Mouse (Mus musculus) lung, embryonic 14.5 days (tissue): ENCODE data around the gene Tma7. TPM values are rescaled to one million over a fixed set of nuclear protein-coding genes. Genes with fewer than 3 reads are reported as not detected.

Experiments
- ATAC-seq: fragments of 200-750 bp; cut with Nextera tagmentation; 2 replicates; pipeline ENCODE4 v1.8.0; 2017; ENCODE audit warnings: mild to moderate bottlenecking, moderate TSS enrichment, moderate library complexity; ENCODE audit not compliant: insufficient read depth
- DNase-seq: peaks from one replicate; pipeline ENCODE4 v3.0.0-alpha.2; 2015
- H3K27ac ChIP-seq: fragments of 300-500 bp; sonication (generic); 2 replicates; pipeline ENCODE4 v1.5.1; 2014; ENCODE audit warnings: low read depth, mild to moderate bottlenecking, moderate library complexity
- H3K27me3 ChIP-seq: fragments of 300-500 bp; sonication (generic); 2 replicates; pipeline ENCODE4 v1.6.1; 2014; ENCODE audit warnings: low read length, control low read depth; ENCODE audit not compliant: insufficient read depth
- H3K36me3 ChIP-seq: fragments of 300-500 bp; sonication (generic); 2 replicates; pipeline ENCODE4 v1.6.1; 2014; ENCODE audit warnings: control low read depth; ENCODE audit not compliant: insufficient read depth
- H3K4me1 ChIP-seq: fragments of 300-500 bp; sonication (generic); 2 replicates; pipeline ENCODE4 v1.6.1; 2014; ENCODE audit warnings: antibody characterized with exemption, control low read depth; ENCODE audit not compliant: insufficient read depth
- H3K4me2 ChIP-seq: fragments of 300-500 bp; sonication (generic); 2 replicates; pipeline ENCODE4 v1.6.1; 2014; ENCODE audit warnings: mild to moderate bottlenecking
- H3K4me3 ChIP-seq: fragments of 300-500 bp; sonication (generic); 2 replicates; pipeline ENCODE4 v1.5.1; 2014; ENCODE audit warnings: low read depth, low read length
- H3K9ac ChIP-seq: fragments of 300-500 bp; sonication (generic); 2 replicates; pipeline ENCODE4 v1.6.1; 2014
- H3K9me3 ChIP-seq: fragments of 300-500 bp; sonication (generic); 2 replicates; pipeline ENCODE4 v1.6.1; 2016; ENCODE audit warnings: low read depth, low read length, control low read depth
- CTCF ChIP-seq: IDR thresholded peaks from 2 replicates; pipeline ENCODE4 v1.5.1; 2016; ENCODE audit warnings: antibody characterized with exemption, low read depth
- WGBS: fragments of 180-500 bp; shearing (Covaris S2); extraction: QIAGEN DNeasy Blood & Tissue Kit; methylation state at CpG from one replicate; pipeline ENCODE4 v1.1.7; 2014; 5-methylcytosine and 5-hydroxymethylcytosine counted together
- polyA plus RNA-seq: library from polyadenylated mRNA; unstranded; fragments of >200 nt; fragmentation: Nextera tagmentation; extraction: Ambion mirVana; gene quantifications from 2 replicates; pipeline ENCODE4 v1.2.1, GENCODE M21; 2014

Tma7 gene
- polyA plus RNA-seq, 1 experiment from 2014 or later = 599 TPM

GRCm38 (mm10) chr9:109097831-109098230, 15.4 kb upstream of the Tma7 start:
- peak; percentile 10 for DNase-seq
- H3K9me3 ChIP-seq = no peaks in the 10 kb centered on the region

GRCm38 (mm10) chr9:109097291-109097690, 14.9 kb upstream of the Tma7 start:
- H3K4me2 ChIP-seq = peak overlapping the region; percentile 87
- TF ChIP-seq CTCF = no peak
- ATAC-seq = no peak
- 20% methylated on average over 6 of the region's 6 CpGs for WGBS
- peaks cover 32% of the 10 kb centered on the region for H3K4me1 ChIP-seq
- DNase-seq = peak; percentile 62
- peak overlapping the region; percentile 99 for H3K27ac ChIP-seq
- H3K9me3 ChIP-seq = no peaks in the 10 kb centered on the region
- peak overlapping the region; percentile 98 for H3K9ac ChIP-seq
- H3K36me3 ChIP-seq = peaks cover 20% of the 10 kb centered on the region
- no peaks in the 10 kb centered on the region for H3K27me3 ChIP-seq
- H3K4me3 ChIP-seq = peak overlapping the region; percentile 72

More at GRCm38 (mm10) chr9:109097831-109098230, 15.4 kb upstream of the Tma7 start:
- H3K27ac ChIP-seq = peak overlapping the region; percentile 99
- 53% methylated on average over 5 of the region's 5 CpGs for WGBS
- peaks cover 32% of the 10 kb centered on the region for H3K4me1 ChIP-seq
- peak overlapping the region; percentile 5; the same call in 1 of the 2 replicates for H3K4me3 ChIP-seq
- peaks cover 26% of the 10 kb centered on the region for H3K36me3 ChIP-seq
- TF ChIP-seq CTCF = no peak
- H3K9ac ChIP-seq = no peak overlapping the region
- ATAC-seq = no peak
- H3K4me2 ChIP-seq = peak overlapping the region; percentile 87
- no peaks in the 10 kb centered on the region for H3K27me3 ChIP-seq

- peaks cover 20% of the 10 kb centered on the region for H3K36me3 ChIP-seq
- 20% methylated on average over 6 of the region's 6 CpGs for WGBS
- peaks cover 32% of the 10 kb centered on the region for H3K4me1 ChIP-seq
- H3K27ac ChIP-seq = peak overlapping the region; percentile 99
- H3K4me2 ChIP-seq = peak overlapping the region; percentile 87
- no peaks in the 10 kb centered on the region for H3K9me3 ChIP-seq
- peak overlapping the region; percentile 98 for H3K9ac ChIP-seq
- peak overlapping the region; percentile 72 for H3K4me3 ChIP-seq
- TF ChIP-seq CTCF = no peak
- peak; percentile 33 for DNase-seq
- ATAC-seq = no peak
- no peaks in the 10 kb centered on the region for H3K27me3 ChIP-seq
Observed at GRCm38 (mm10) chr9:109096856-109097255, 14.5 kb upstream of the Tma7 start.

GRCm38 (mm10) chr9:109096251-109096661, 13.9 kb upstream of the Tma7 start:
- DNase-seq = peak; percentile 58
- H3K27me3 ChIP-seq = no peaks in the 10 kb centered on the region

GRCm38 (mm10) chr9:109095137-109095982, 13.0 kb upstream of the Tma7 start, which contains the start of gene Plxnb1:
TSS of gene Plxnb1 (plus strand) at chr9:109095389.
- WGBS = under 1% methylated on average over 89 of the region's 102 CpGs

More at GRCm38 (mm10) chr9:109096251-109096661, 13.9 kb upstream of the Tma7 start:
- TF ChIP-seq CTCF = no peak
- Histone ChIP-seq H3K4me2 (peak overlapping the region; percentile 87), H3K36me3 (peaks cover 20% of the 10 kb centered on the region), H3K9ac (peak overlapping the region; percentile 98), H3K9me3 (no peaks in the 10 kb centered on the region), H3K4me3 (peak overlapping the region; percentile 72), H3K27ac (peak overlapping the region; percentile 99), H3K4me1 (peaks cover 32% of the 10 kb centered on the region)
- 10% methylated on average over 9 of the region's 9 CpGs for WGBS
- 0 out of 2 replicates have a peak, but pooled peaks have one; percentile 0 for ATAC-seq

GRCm38 (mm10) chr9:109094553-109095136, 12.3 kb upstream of the Tma7 start:
- Histone ChIP-seq H3K27me3 (no peaks in the 10 kb centered on the region), H3K36me3 (peaks cover 10% of the 10 kb centered on the region; the same call in 1 of the 2 replicates), H3K9ac (peak overlapping the region; percentile 98), H3K9me3 (no peaks in the 10 kb centered on the region), H3K27ac (peak overlapping the region; percentile 99), H3K4me3 (peak overlapping the region; percentile 72), H3K4me1 (peaks cover 32% of the 10 kb centered on the region), H3K4me2 (peak overlapping the region; percentile 87)
- peak; percentile 67 for DNase-seq
- ATAC-seq = peak; percentile 11
- 2% methylated on average over 21 of the region's 21 CpGs for WGBS
- TF ChIP-seq CTCF = no peak

More at GRCm38 (mm10) chr9:109095137-109095982, 13.0 kb upstream of the Tma7 start, which contains the start of gene Plxnb1:
- Histone ChIP-seq H3K27ac (peak within 1 kb of the TSS; percentile 99), H3K27me3 (no peaks in the 10 kb centered on the region), H3K36me3 (peaks cover 13% of the 10 kb centered on the region), H3K9ac (peak within 1 kb of the TSS; percentile 98), H3K9me3 (no peaks in the 10 kb centered on the region), H3K4me2 (peak within 1 kb of the TSS; percentile 87), H3K4me1 (peaks cover 32% of the 10 kb centered on the region), H3K4me3 (peak within 1 kb of the TSS; percentile 72)
- no peak for TF ChIP-seq CTCF
- ATAC-seq = peak; percentile 57
- peak; percentile 88 for DNase-seq
